Mouse (Mus musculus): ENCODE results near the gene Lgals12.

Gene Lgals12

DNA sequence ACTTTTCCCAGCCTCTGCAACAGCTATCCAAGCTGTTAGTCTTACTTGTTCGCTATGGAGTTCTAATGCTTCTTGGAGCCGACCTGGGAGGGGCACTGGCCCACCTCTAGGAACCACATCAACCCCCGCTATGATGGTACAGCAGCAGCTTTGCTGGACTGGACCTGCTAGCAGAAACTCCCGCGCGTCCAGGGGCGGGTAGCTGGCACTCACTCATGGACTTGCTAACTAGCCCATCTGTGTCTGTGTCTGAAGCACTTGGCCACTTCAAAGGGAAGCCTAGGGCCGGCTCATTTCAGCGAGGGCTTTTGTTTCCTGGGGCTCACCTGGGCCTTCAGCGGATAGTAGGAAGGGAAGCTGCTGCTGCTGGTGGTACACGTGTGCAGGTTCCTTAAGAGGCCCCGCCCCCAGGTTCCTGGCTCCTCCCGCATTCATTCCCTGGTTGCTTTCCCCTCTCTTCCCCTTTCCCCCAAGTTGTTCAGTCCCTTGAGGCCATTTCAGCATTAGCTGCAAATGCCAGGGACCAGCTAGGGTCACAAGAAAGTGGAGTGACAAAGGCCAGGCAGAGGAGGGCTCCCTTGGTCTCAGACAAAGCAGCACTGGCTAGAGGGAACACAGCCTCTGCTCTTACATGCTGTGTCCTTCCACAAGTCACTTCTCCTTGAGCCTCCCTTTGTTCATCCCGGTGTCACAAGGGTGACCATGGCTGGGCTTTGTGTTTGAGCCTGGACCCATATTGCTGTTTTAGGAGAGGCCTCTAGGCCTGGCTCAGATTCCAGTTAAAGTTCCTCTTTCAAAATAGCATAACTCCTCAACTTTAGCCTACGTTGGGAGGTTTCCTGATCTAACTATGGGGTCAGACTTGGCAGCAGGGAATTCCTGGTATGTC is at the start of gene Lgals12:
Lgals12 (minus strand) TSS at position 393 of the 889 bp plus-strand sequence.
- DNase-seq (ENCODE audit: low spot score): no peak

DNA sequence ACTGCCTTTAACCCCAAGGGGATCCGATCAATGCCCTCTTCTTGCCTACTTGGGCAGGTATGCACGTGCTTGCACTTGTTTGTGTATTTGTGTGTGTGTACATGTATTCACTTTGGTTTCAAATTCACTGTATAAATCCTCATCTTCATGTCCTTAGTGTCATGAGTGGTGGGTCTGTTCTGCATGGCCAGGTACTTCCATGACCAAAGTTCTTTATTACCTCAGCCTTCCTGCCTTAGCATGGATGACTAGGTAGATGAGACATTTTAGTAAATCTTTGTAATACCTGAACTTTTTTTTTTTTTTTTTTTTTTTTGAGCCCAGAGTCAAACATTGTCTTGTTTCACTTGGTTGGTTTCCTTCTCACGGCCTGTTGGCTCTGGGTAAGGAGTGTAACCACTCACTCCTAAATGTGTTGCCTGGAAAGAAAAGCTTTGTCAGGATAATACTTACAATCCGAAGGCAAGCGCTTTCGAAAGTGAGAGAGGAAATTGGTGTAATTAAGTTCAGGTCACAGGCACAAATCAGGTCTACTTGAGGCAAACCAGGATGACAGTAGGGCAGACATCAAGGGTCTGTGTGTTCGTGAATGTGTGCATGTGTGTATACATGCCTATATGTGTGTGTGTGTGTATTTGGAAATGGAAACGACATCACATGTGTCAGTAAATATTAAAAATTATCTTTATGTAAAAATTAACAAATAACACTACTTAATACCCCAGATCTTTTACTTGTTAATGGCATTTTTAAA is 42.1 kb upstream of the Lgals12 start:
- DNase-seq (ENCODE audit: low spot score): no peak

DNA sequence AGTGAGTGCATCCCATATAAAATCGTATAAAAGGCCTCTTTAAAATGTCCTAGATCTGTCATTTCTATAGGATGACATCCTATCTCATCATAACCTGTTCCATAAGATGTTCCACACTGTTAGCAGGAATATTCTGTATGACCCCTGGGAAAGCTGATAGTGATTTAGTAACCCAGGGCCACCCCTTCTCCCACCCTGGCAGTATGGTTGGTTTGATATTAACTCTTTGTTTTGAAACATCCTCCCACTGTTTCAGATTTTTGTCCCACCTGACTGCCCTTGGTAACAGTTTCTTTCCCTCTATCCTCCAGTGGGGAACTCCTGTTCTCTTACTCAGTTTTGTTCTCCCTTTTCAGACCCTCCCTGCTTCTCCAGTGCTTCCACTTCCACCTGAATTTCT is 26.8 kb upstream of the Lgals12 start:
- no peak for DNase-seq (ENCODE audit: low spot score)

DNA sequence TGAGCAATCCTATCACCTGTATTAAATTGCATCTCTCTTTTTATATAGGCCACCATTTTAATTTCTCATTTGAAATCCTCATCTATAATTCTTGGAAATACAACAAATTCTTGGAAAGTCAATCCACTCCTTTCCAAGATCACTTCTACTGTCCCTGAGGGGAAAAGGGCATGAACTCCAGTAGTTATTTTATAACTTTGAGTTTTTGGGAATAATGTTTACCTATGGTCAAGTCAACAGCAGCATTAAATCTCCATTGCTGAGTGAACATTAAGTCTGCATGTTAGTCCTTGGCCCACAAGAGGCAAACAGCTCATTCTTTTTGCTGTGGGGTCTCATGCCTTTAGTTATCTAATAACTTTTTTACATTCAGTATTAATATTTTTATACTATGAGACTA is 26.0 kb upstream of the Lgals12 start:
- DNase-seq (ENCODE audit: low spot score): no peak

DNA sequence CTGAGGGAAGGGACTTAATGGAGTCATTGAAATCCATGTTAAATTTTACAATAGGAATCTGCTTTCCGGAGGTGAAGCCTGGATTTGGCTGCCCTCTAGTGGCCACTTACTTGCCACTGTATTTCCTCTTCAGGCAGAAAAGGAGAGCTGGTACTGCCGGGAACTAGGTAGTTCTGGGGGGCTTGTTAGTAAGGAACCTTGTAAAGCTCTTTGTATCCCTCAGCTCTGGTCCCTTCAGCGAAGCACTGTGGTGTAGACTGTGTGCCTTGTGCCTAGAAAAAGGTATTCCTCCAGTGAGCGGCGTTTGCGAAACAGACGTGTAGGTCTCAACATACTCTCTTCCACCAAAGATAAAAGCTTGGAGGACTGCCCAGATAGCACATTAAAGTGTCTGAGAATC is 10.7 kb upstream of the Lgals12 start:
- DNase-seq (ENCODE audit: low spot score): peak; percentile 79

- no peak for DNase-seq (ENCODE audit: low spot score)
Measured at GRCm38 (mm10) chr19:7617085-7617484, 10.1 kb upstream of the Lgals12 start.

DNA sequence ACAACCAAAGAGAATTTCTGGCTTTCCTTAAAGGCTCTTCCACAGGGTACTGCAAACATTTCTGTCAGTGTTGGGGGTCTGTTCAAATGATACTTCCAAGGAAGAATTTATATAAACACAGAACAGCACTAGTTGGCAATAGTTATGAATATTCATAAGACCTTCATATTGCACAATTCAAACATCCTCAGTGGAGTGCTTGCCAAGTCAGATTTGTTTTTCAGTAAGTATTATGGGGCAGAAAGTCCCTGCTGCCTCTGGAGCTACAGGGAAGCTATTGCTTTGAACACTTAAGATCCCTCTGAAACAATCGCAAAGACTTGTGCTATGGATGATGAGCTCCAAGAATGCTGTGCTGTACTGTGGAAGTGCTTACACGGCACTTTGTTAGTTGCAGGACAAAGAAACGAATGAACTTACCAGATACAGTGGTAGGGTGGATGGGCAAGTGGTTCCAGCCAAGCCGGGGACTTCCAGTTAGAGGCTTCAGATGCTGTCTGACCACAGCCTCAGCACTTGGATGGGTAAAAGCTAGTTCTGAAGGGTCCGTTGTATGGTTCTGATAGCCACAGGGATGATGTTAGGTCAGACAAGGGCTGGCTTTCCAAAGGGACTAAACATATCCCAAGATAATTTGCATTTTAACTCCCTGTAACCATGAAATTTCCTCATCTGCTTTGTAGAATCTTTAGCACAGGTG is 9.4 kb upstream of the Lgals12 start:
- DNase-seq (ENCODE audit: low spot score): no peak

GRCm38 (mm10) chr19:7613151-7613550 is 6.2 kb upstream of the Lgals12 start:
- no peak for DNase-seq (ENCODE audit: low spot score)

GRCm38 (mm10) chr19:7611942-7612757 is 5.2 kb upstream of the Lgals12 start, which contains the start of gene Hrasls5:
TSS of gene Hrasls5 (plus strand) at chr19:7612541.
- DNase-seq (ENCODE audit: low spot score): peak; percentile 56

DNA sequence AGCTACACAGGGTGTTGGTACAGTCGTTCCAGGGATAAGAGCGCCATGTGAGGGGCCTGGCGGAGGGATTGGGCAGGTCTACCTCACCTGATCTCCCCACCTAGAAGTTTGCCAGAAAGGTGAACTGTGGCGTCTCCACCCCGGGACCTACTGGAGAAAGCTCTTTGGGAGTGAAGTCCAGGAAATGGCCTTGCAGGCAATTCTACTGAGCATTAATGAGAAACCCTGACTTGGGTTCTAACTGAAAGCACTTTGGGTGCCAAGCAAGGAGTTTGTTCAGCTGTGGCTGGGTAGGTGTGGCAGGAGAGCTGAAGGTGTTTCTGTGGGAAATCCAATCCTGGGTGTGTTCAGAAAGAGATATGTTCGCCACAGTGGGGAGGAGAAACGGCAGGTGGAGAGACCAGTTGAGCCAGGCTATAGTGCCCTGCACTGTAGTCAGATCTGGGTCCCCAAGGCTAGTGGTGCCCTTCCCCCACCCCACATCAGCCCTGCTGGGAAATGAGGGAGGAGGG is 753 bp upstream of the Lgals12 start:
- no peak for DNase-seq (ENCODE audit: low spot score)

DNA sequence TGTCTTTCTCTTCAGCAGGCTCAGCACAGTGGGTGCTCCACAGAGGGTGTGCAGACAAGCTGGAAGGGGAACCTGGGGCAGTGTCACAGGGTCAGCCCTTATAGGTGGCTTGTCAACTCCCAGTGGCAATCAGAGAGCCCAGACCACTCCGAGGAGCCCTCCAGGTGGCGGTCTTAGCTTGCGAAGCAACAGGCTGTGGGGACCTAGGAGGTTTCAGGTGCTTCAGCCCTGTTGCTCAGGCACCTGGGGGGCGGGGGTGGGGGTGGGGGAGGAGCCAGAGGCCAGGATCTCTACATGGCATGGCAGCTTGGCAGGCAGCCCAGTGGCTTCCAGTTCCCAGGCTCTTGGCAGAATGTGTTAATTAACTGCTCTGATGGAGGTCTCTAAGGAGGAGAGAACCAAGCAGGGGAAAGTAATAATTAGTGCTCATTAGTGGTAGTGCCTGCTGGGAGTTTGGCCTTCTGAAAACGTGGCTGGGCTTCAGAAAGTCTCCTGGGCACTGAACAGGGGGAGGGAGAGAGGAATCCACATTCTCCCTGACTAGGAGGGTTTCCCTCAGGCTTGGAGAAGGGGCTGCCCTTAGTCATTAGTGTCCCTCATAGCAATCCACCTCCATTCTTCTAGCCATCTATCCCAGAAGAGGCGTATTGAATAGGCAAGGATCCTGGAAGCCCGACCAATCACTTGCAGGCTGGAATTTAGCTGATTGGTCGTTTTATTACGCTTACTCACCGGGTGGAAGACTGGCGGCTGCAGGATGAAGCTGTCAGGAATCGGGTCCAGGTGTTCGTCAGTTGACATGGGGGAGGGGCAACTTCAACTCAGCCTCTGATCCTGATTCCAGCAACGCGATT is 836 bp downstream of the Lgals12 start:
- DNase-seq (ENCODE audit: low spot score): peak; percentile 64

- no peak for DNase-seq (ENCODE audit: low spot score)
Measured at GRCm38 (mm10) chr19:7605013-7605412, 2.0 kb downstream of the Lgals12 start.

DNA sequence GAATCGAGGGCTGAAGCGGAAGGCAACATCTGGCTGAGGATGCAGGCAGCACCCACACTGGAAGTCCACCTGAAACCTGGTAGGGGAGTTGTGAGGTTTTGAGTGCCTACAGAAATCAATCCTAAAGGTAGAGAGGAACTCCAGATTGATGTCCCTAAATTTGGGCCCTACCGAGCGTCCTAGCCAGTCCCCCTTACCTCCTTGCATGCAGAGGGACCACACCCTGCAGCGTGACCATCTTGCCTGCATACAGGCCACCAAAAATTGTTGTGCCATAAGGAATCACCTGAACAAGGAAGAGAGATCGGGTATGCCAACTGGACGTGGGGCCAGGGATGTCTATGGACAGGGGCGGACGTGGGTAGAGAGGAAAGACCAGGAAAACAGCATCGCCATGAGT is 2.9 kb downstream of the Lgals12 start:
- DNase-seq (ENCODE audit: low spot score): no peak

- no peak for DNase-seq (ENCODE audit: low spot score)
Measured at GRCm38 (mm10) chr19:7601551-7601950, 5.4 kb downstream of the Lgals12 start.

DNA sequence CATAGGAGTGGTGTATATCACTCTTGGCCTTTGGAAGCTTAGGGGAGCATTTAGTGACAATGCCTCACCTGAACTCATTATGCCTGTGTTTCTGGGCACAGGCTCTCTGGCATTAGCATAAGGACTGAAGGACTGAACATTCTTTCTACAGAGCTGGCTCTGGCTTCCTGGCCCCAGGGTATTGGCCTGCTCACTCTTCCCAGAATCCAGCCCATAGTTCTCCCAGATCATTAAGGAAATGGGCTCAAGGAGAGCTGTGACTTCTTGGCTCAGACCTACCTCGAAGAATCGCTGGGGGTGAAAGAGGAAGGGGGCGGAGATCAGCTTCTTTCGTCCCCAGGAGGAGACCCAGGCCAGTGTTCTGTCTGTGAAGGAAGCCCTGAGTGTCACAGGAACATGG is 8.5 kb downstream of the Lgals12 start:
- DNase-seq (ENCODE audit: low spot score): no peak

- DNase-seq (ENCODE audit: low spot score): no peak
Measured at GRCm38 (mm10) chr19:7595534-7595933, 11.5 kb downstream of the Lgals12 start.

DNA sequence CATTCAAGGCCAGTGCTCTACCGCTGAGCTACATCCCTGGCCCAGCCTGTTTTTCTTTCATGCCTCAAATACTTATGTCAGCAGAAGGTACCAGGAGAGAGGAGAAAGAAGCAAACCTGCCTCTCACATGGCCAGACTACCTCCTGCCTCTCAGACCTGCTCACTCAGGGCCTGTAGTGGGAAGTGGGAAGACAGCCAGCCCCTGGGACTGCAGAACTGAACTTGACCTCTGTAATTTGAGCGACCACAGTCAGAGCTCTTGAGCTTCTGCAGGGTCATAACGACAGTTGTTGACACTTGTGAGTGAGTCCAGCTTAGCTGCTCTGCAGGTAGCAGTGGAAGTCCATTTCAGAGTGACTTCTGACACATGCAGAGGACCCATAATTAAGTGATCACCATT is 15.0 kb downstream of the Lgals12 start:
- no peak for DNase-seq (ENCODE audit: low spot score)

DNA sequence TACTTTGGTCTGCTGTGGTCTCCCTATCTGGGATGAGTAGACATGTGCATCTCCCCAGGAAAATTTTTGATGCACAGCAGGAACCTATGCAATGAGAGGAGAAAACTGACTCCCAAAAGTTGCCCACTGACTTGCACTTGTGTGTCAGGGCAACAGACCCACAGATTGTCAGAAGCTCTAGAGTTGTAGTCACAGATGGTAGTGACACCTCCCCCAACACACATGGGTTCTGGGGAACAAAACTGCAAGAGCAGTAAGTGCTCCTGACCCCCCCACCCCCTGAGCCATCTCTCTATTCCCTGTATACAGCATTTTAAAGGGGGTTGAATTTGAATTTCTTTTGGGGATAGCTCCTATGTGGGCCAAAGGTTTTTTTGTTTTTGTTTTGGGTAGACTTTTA is 16.2 kb downstream of the Lgals12 start:
- no peak for DNase-seq (ENCODE audit: low spot score)

- no peak for DNase-seq (ENCODE audit: low spot score)
Measured at GRCm38 (mm10) chr19:7585764-7586163, 21.2 kb downstream of the Lgals12 start.

DNA sequence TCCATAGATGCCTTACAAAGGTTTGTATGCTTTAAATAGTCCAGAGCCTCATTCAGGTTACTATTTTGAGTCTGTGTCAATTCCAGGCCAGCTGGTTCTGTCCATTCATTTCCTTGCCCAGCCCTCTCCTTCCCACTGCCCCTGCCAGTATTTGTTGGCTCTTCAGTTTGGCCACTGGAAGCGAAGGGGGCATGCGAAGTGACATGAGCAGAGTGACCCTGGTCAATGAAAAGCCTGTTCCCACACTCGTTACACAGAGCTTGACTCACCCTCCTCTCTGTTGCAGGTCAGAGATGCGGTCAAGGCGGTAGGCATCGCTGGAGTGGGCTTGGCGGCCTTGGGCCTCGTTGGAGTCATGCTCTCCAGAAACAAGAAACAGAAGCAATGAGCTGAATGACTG is 21.7 kb downstream of the Lgals12 start:
- DNase-seq (ENCODE audit: low spot score): no peak

- DNase-seq (ENCODE audit: low spot score): no peak
Measured at GRCm38 (mm10) chr19:7583599-7583998, 23.4 kb downstream of the Lgals12 start.

All from testis, postnatal 10 days (tissue).